Mouse (Mus musculus) heart, embryonic 12.5 days (tissue): ENCODE data around the gene Sys1. TPM values are rescaled to one million over a fixed set of nuclear protein-coding genes. Genes with fewer than 3 reads are reported as not detected.

ENCODE experiments used
- ATAC-seq: fragments of 200-750 bp; cut with Nextera tagmentation; 2 replicates; pipeline ENCODE4 v1.8.0; 2017; ENCODE audit warnings: moderate TSS enrichment, moderate library complexity; ENCODE audit not compliant: insufficient number of reproducible peaks, low FRiP score
- H3K27ac ChIP-seq: fragments of 300-500 bp; sonication (generic); 2 replicates; pipeline ENCODE4 v1.5.1; 2016; ENCODE audit warnings: mild to moderate bottlenecking, moderate library complexity; ENCODE audit not compliant: poor library complexity, severe bottlenecking
- H3K27me3 ChIP-seq: fragments of 300-500 bp; sonication (generic); replicated peaks from 2 replicates; pipeline ENCODE4 v1.6.1; 2016; ENCODE audit warnings: mild to moderate bottlenecking, moderate library complexity
- H3K36me3 ChIP-seq: fragments of 300-500 bp; sonication (generic); 2 replicates; pipeline ENCODE4 v1.6.1; 2016; ENCODE audit warnings: mild to moderate bottlenecking, moderate library complexity
- H3K4me1 ChIP-seq: fragments of 300-500 bp; sonication (generic); replicated peaks from 2 replicates; pipeline ENCODE4 v1.6.1; 2016; ENCODE audit warnings: mild to moderate bottlenecking
- H3K4me2 ChIP-seq: fragments of 300-500 bp; sonication (generic); 2 replicates; pipeline ENCODE4 v1.6.1; 2016; ENCODE audit warnings: mild to moderate bottlenecking, moderate library complexity
- H3K4me3 ChIP-seq: fragments of 300-500 bp; sonication (generic); 2 replicates; pipeline ENCODE4 v1.5.1; 2016; ENCODE audit warnings: mild to moderate bottlenecking
- H3K9ac ChIP-seq: fragments of 300-500 bp; sonication (generic); 2 replicates; pipeline ENCODE4 v1.6.1; 2016; ENCODE audit warnings: mild to moderate bottlenecking, moderate library complexity
- H3K9me3 ChIP-seq: fragments of 300-500 bp; sonication (generic); replicated peaks from 2 replicates; pipeline ENCODE4 v1.6.1; 2016; ENCODE audit warnings: mild to moderate bottlenecking, moderate library complexity
- WGBS: fragments of 180-500 bp; shearing (Covaris S2); methylation state at CpG from one replicate; pipeline ENCODE4 v1.1.7; 2016; 5-methylcytosine and 5-hydroxymethylcytosine counted together
- polyA plus RNA-seq: library from polyadenylated mRNA; unstranded; fragments of >200 nt; fragmentation: Nextera tagmentation; extraction: Ambion mirVana; gene quantifications from 2 replicates; pipeline ENCODE4 v1.2.1, GENCODE M21; 2016

The Sys1 gene
- polyA plus RNA-seq, 1 experiment from 2014 or later, result 36.4 TPM

GRCm38 (mm10) chr2:164434681-164435080 is 22.1 kb upstream of the Sys1 start:
- Histone ChIP-seq H3K4me2 (no peak overlapping the region), H3K27me3 (0 out of 2 replicates have a peak, but pooled peaks cover under 1% of the 10 kb centered on the region), H3K9ac (no peak overlapping the region), H3K27ac (no peak overlapping the region), H3K4me3 (no peak overlapping the region), H3K36me3 (0 out of 2 replicates have a peak, but pooled peaks cover under 1% of the 10 kb centered on the region), H3K9me3 (no peaks in the 10 kb centered on the region), H3K4me1 (peaks cover 91% of the 10 kb centered on the region)
- 71% methylated on average over 3 of the region's 3 CpGs for WGBS
- no peak for ATAC-seq

- Histone ChIP-seq H3K36me3 (no peaks in the 10 kb centered on the region), H3K9me3 (no peaks in the 10 kb centered on the region), H3K27me3 (no peaks in the 10 kb centered on the region), H3K9ac (no peak overlapping the region), H3K27ac (0 out of 2 replicates have a peak overlapping the region, but pooled peaks have one; percentile 3), H3K4me1 (peaks cover 94% of the 10 kb centered on the region), H3K4me2 (no peak overlapping the region; the same call in 1 of the 2 replicates), H3K4me3 (no peak overlapping the region)
- WGBS, result 31% methylated on average over 5 of the region's 5 CpGs
- no peak for ATAC-seq
Observed at GRCm38 (mm10) chr2:164435216-164436090, 21.3 kb upstream of the Sys1 start.

GRCm38 (mm10) chr2:164436215-164436913 is 20.4 kb upstream of the Sys1 start:
- WGBS, result 23% methylated on average over 8 of the region's 8 CpGs
- peak overlapping the region; percentile 50 for H3K27ac ChIP-seq
- H3K27me3 ChIP-seq, result peaks cover 4% of the 10 kb centered on the region; the same call in 1 of the 2 replicates
- no peaks in the 10 kb centered on the region for H3K9me3 ChIP-seq
- H3K4me1 ChIP-seq, result peaks cover 93% of the 10 kb centered on the region
- peak overlapping the region; percentile 6; the same call in 1 of the 2 replicates for H3K4me2 ChIP-seq
- no peak for ATAC-seq
- no peaks in the 10 kb centered on the region for H3K36me3 ChIP-seq
- no peak overlapping the region for H3K4me3 ChIP-seq
- H3K9ac ChIP-seq, result peak overlapping the region; percentile 21

GRCm38 (mm10) chr2:164436961-164437360 is 19.8 kb upstream of the Sys1 start:
- H3K4me3 ChIP-seq, result no peak overlapping the region
- peak overlapping the region; percentile 50; the same call in 1 of the 2 replicates for H3K27ac ChIP-seq
- H3K9ac ChIP-seq, result peak overlapping the region; percentile 21
- H3K4me1 ChIP-seq, result peaks cover 93% of the 10 kb centered on the region
- peaks cover 4% of the 10 kb centered on the region; the same call in 1 of the 2 replicates for H3K27me3 ChIP-seq
- peak; percentile 34 for ATAC-seq
- WGBS, result 46% methylated on average over 3 of the region's 3 CpGs
- H3K9me3 ChIP-seq, result no peaks in the 10 kb centered on the region
- H3K4me2 ChIP-seq, result 0 out of 2 replicates have a peak overlapping the region, but pooled peaks have one; percentile 5
- H3K36me3 ChIP-seq, result no peaks in the 10 kb centered on the region

- Histone ChIP-seq H3K27me3 (peaks cover 4% of the 10 kb centered on the region; the same call in 1 of the 2 replicates), H3K27ac (no peak overlapping the region), H3K4me1 (peaks cover 91% of the 10 kb centered on the region), H3K4me3 (no peak overlapping the region), H3K9ac (no peak overlapping the region), H3K9me3 (no peaks in the 10 kb centered on the region), H3K36me3 (no peaks in the 10 kb centered on the region), H3K4me2 (no peak overlapping the region; the same call in 1 of the 2 replicates)
- ATAC-seq, result no peak
- WGBS, result 63% methylated on average over 6 of the region's 6 CpGs
Observed at GRCm38 (mm10) chr2:164437710-164438109, 19.1 kb upstream of the Sys1 start.

- peaks cover 4% of the 10 kb centered on the region; the same call in 1 of the 2 replicates for H3K27me3 ChIP-seq
- ATAC-seq, result no peak
- no peak overlapping the region for H3K9ac ChIP-seq
- H3K4me3 ChIP-seq, result no peak overlapping the region
- no peak overlapping the region for H3K27ac ChIP-seq
- WGBS, result 49% methylated on average over 8 of the region's 8 CpGs
- H3K4me2 ChIP-seq, result no peak overlapping the region; the same call in 1 of the 2 replicates
- no peaks in the 10 kb centered on the region for H3K9me3 ChIP-seq
- peaks cover 86% of the 10 kb centered on the region for H3K4me1 ChIP-seq
- H3K36me3 ChIP-seq, result no peaks in the 10 kb centered on the region
Observed at GRCm38 (mm10) chr2:164438257-164438656, 18.5 kb upstream of the Sys1 start.

GRCm38 (mm10) chr2:164439001-164439421 is 17.8 kb upstream of the Sys1 start:
- no peak for ATAC-seq
- Histone ChIP-seq H3K27me3 (peaks cover 4% of the 10 kb centered on the region; the same call in 1 of the 2 replicates), H3K4me3 (no peak overlapping the region), H3K4me2 (no peak overlapping the region), H3K36me3 (no peaks in the 10 kb centered on the region), H3K9me3 (no peaks in the 10 kb centered on the region), H3K4me1 (peaks cover 88% of the 10 kb centered on the region), H3K9ac (no peak overlapping the region), H3K27ac (no peak overlapping the region)
- 41% methylated on average over 3 of the region's 3 CpGs for WGBS

GRCm38 (mm10) chr2:164440314-164440713 is 16.4 kb upstream of the Sys1 start:
- no peak for ATAC-seq
- no peaks in the 10 kb centered on the region for H3K36me3 ChIP-seq
- no peak overlapping the region for H3K27ac ChIP-seq
- peaks cover 4% of the 10 kb centered on the region; the same call in 1 of the 2 replicates for H3K27me3 ChIP-seq
- no peak overlapping the region for H3K4me2 ChIP-seq
- WGBS, result 72% methylated on average over 5 of the region's 5 CpGs
- no peak overlapping the region for H3K9ac ChIP-seq
- H3K4me3 ChIP-seq, result no peak overlapping the region
- no peaks in the 10 kb centered on the region for H3K9me3 ChIP-seq
- peaks cover 78% of the 10 kb centered on the region for H3K4me1 ChIP-seq

- Histone ChIP-seq H3K4me2 (peak overlapping the region; percentile 83), H3K4me3 (peak overlapping the region; percentile 74; the same call in 1 of the 2 replicates), H3K36me3 (no peaks in the 10 kb centered on the region), H3K27me3 (peaks cover 4% of the 10 kb centered on the region; the same call in 1 of the 2 replicates), H3K4me1 (peaks cover 69% of the 10 kb centered on the region), H3K9ac (peak overlapping the region; percentile 86), H3K27ac (no peak overlapping the region), H3K9me3 (no peaks in the 10 kb centered on the region)
- WGBS, result 37% methylated on average over 8 of the region's 8 CpGs
- ATAC-seq, result no peak
Observed at GRCm38 (mm10) chr2:164441155-164441554, 15.6 kb upstream of the Sys1 start.

GRCm38 (mm10) chr2:164441731-164442130 is 15.0 kb upstream of the Sys1 start:
- Histone ChIP-seq H3K9ac (peak overlapping the region; percentile 86), H3K9me3 (no peaks in the 10 kb centered on the region), H3K27ac (no peak overlapping the region), H3K4me1 (peaks cover 63% of the 10 kb centered on the region), H3K27me3 (peaks cover 4% of the 10 kb centered on the region; the same call in 1 of the 2 replicates), H3K4me2 (peak overlapping the region; percentile 83), H3K36me3 (no peaks in the 10 kb centered on the region), H3K4me3 (peak overlapping the region; percentile 74)
- ATAC-seq, result no peak
- 28% methylated on average over 7 of the region's 7 CpGs for WGBS
